Comparison of ENCODE assay signal across 8 mouse cellular contexts in genomic region chr7:4145552-4146190, GRCm38 (mm10). TPM values are rescaled to one million over a fixed set of nuclear protein-coding genes. Genes with fewer than 3 reads are reported as not detected.
DNase-seq lines count a peak whose midpoint lies in the region; ATAC-seq and TF ChIP-seq lines count a peak whose summit lies in the region.
"Had no signal": no experiment of that assay in that cellular context is flagged by ENCODE, and none has a peak within 500 bp of the region (broad histone marks: within the 10 kb centered on the region; RNA-seq: fewer than 3 reads in every experiment).

No protein-coding gene starts in this region.

- no peak for TF ChIP-seq POLR2A in ES-Bruce4 (IDR thresholded peaks at IDR 0.05; ENCODE audit: insufficient read depth, low read length)
- no peak for TF ChIP-seq POLR2A in embryonic fibroblast, embryonic 13.5 days (IDR thresholded peaks at IDR 0.05; ENCODE audit: low read depth, low read length)

- H3K9me3 ChIP-seq in ES-Bruce4 (replicated peaks; ENCODE audit: control insufficient read depth, insufficient read depth, low read length, poor library complexity, severe bottlenecking): no peaks in the 10 kb centered on the region
- no peaks in the 10 kb centered on the region for H3K9me3 ChIP-seq in liver, embryonic 11.5 days (ENCODE audit: control insufficient read depth, low read length)

- no peaks in the 10 kb centered on the region for H3K4me1 ChIP-seq in ES-Bruce4 (ENCODE audit: control insufficient read depth, insufficient read depth, low read length)
- 0 out of 2 replicates have a peak, but pooled peaks cover 5% of the 10 kb centered on the region for H3K4me1 ChIP-seq in embryonic fibroblast, embryonic 13.5 days (ENCODE audit: control insufficient read depth, insufficient read depth, low read length)
- peaks cover 17% of the 10 kb centered on the region for H3K4me1 ChIP-seq in liver, embryonic 11.5 days (replicated peaks; ENCODE audit: control insufficient read depth, insufficient read depth, low read length)

- TF ChIP-seq CTCF in ES-Bruce4 (IDR thresholded peaks at IDR 0.05; ENCODE audit: low read depth, low read length): peak; percentile 93
- TF ChIP-seq CTCF in embryonic fibroblast, embryonic 13.5 days (IDR thresholded peaks at IDR 0.05; ENCODE audit: borderline replicate concordance, insufficient read depth, low read length): peak; percentile 86

- ATAC-seq in liver, embryonic 11.5 days (replicated peaks; ENCODE audit: low FRiP score): no peak

- H3K27me3 ChIP-seq in ES-Bruce4 (ENCODE audit: control insufficient read depth, insufficient read depth, low read length, poor library complexity, severe bottlenecking): no peaks in the 10 kb centered on the region
- H3K27me3 ChIP-seq in liver, embryonic 11.5 days (replicated peaks; ENCODE audit: control insufficient read depth, insufficient read depth, low read length): no peaks in the 10 kb centered on the region

- DNase-seq in layer of hippocampus, adult 11-12 months (ENCODE audit: low spot score): peak; percentile 56
- DNase-seq in layer of hippocampus, adult 9-11 months: no peak
- DNase-seq in adipocyte (ENCODE audit: low spot score): peak; percentile 67
- DNase-seq in liver, embryonic 11.5 days (ENCODE audit: low spot score): peak; percentile 34
- peak; percentile 45 to 61 for DNase-seq in spleen, postnatal 36 days (ENCODE audit: low spot score in 2 of 2)

- H3K4me2 ChIP-seq in liver, embryonic 11.5 days: no peak overlapping the region

- peaks cover 59% of the 10 kb centered on the region for H3K36me3 ChIP-seq in ES-Bruce4 (ENCODE audit: control insufficient read depth, insufficient read depth, low read length, poor library complexity, severe bottlenecking)
- peaks cover 59% of the 10 kb centered on the region for H3K36me3 ChIP-seq in liver, embryonic 11.5 days (ENCODE audit: control insufficient read depth, insufficient read depth, low read length)

- WGBS in liver, embryonic 11.5 days: 74% methylated on average over 6 of the region's 6 CpGs

- no peak overlapping the region for H3K27ac ChIP-seq in ES-Bruce4 (ENCODE audit: insufficient read depth, low read length)
- H3K27ac ChIP-seq in embryonic fibroblast, embryonic 13.5 days (ENCODE audit: insufficient read depth, low read length): no peak overlapping the region
- H3K27ac ChIP-seq in liver, embryonic 11.5 days (ENCODE audit: low read depth, low read length): no peak overlapping the region
- H3K27ac ChIP-seq: macrophage had no signal

- H3K4me3 ChIP-seq in ES-Bruce4 (ENCODE audit: low read depth, low read length): no peak overlapping the region
- H3K4me3 ChIP-seq in embryonic fibroblast, embryonic 13.5 days (ENCODE audit: insufficient read depth, low read length): no peak overlapping the region
- H3K4me3 ChIP-seq in liver, embryonic 11.5 days (ENCODE audit: low read depth, low read length): no peak overlapping the region

- H3K9ac ChIP-seq in ES-Bruce4 (ENCODE audit: low read depth, poor library complexity, severe bottlenecking): no peak overlapping the region
- H3K9ac ChIP-seq in liver, embryonic 11.5 days (ENCODE audit: low read depth, low read length): no peak overlapping the region

- TF ChIP-seq EP300 in ES-Bruce4 (IDR thresholded peaks at IDR 0.05; ENCODE audit: insufficient read depth, low read depth, low read length): no peak

RNA-seq across cellular contexts. Expression of gene Leng9, which starts 4.5 kb away (rescaled TPM):
- polyA plus RNA-seq in ES-Bruce4 (2011; ENCODE audit: insufficient read depth, insufficient read length, low read depth, missing spikeins): 0.53 and 0.73 TPM in 2 replicates
- polyA plus RNA-seq in embryonic fibroblast, embryonic 13.5 days (2011; ENCODE audit: insufficient read length, low read depth, missing spikeins): 2.3 and 2.5 TPM in 2 replicates
- 1.8 TPM in 2 replicates for polyA plus RNA-seq in liver, embryonic 11.5 days (2014; fragmentation: Nextera tagmentation; extraction: Ambion mirVana)

RNA-seq across cellular contexts. Expression of gene Leng8, which starts 8.8 kb away (rescaled TPM):
- polyA plus RNA-seq in ES-Bruce4 (2011; ENCODE audit: insufficient read depth, insufficient read length, low read depth, missing spikeins): 96.3 and 98.5 TPM in 2 replicates
- polyA plus RNA-seq in embryonic fibroblast, embryonic 13.5 days (2011; ENCODE audit: insufficient read length, low read depth, missing spikeins): 62.7 and 81.4 TPM in 2 replicates
- 43.6 and 48.1 TPM in 2 replicates for polyA plus RNA-seq in liver, embryonic 11.5 days (2014; fragmentation: Nextera tagmentation; extraction: Ambion mirVana)

RNA-seq across cellular contexts. Expression of gene Cdc42ep5, which starts 19.0 kb away (rescaled TPM):
- polyA plus RNA-seq in ES-Bruce4 (2011; ENCODE audit: insufficient read depth, insufficient read length, low read depth, missing spikeins): 28.1 and 33.8 TPM in 2 replicates
- 26.5 and 26.9 TPM in 2 replicates for polyA plus RNA-seq in embryonic fibroblast, embryonic 13.5 days (2011; ENCODE audit: insufficient read length, low read depth, missing spikeins)
- 20.0 and 22.8 TPM in 2 replicates for polyA plus RNA-seq in liver, embryonic 11.5 days (2014; fragmentation: Nextera tagmentation; extraction: Ambion mirVana)
- polyA plus RNA-seq: macrophage had no signal

RNA-seq across cellular contexts. Expression of gene Ttyh1, which starts 26.5 kb away (rescaled TPM):
- 22.1 and 25.0 TPM in 2 replicates for polyA plus RNA-seq in ES-Bruce4 (2011; ENCODE audit: insufficient read depth, insufficient read length, low read depth, missing spikeins)
- 0.94 and 1.9 TPM in 2 replicates for polyA plus RNA-seq in embryonic fibroblast, embryonic 13.5 days (2011; ENCODE audit: insufficient read length, low read depth, missing spikeins)
- polyA plus RNA-seq in liver, embryonic 11.5 days (2014; fragmentation: Nextera tagmentation; extraction: Ambion mirVana): 0.58 and 0.85 TPM in 2 replicates
